Mouse (Mus musculus): Measurements from ENCODE around the gene Phf5a.

DNA sequence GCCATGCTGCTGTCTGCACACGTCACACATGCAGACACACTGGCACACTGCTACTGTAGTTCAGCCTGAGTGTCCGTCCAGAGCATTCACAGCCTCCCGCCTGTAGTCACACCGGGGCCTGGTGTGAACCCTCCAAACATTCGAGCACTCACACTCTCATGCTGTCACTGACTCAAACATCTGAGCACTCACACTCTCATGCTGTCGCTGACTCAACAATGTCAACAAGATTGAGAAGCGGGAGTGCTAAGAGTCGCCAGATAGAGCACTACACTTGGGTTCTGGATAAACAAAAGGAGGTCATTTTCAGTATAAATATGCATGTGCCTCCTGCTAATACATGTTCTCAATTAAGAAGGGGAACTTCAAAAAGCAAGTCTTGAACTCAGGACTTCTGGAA lies 36.2 kb upstream of the Phf5a start:
- TF ChIP-seq CTCF (IDR thresholded peaks at IDR 0.05; ENCODE audit: low read depth), result no peak
- TF ChIP-seq EP300 (IDR thresholded peaks at IDR 0.05; ENCODE audit: low read depth), result no peak
